Mouse (Mus musculus): ENCODE measurements around the gene A130010J15Rik. TPM values are rescaled to one million over a fixed set of nuclear protein-coding genes. Genes with fewer than 3 reads are reported as not detected.

The A130010J15Rik gene
- polyA plus RNA-seq, 1 experiment, result not detected

DNA sequence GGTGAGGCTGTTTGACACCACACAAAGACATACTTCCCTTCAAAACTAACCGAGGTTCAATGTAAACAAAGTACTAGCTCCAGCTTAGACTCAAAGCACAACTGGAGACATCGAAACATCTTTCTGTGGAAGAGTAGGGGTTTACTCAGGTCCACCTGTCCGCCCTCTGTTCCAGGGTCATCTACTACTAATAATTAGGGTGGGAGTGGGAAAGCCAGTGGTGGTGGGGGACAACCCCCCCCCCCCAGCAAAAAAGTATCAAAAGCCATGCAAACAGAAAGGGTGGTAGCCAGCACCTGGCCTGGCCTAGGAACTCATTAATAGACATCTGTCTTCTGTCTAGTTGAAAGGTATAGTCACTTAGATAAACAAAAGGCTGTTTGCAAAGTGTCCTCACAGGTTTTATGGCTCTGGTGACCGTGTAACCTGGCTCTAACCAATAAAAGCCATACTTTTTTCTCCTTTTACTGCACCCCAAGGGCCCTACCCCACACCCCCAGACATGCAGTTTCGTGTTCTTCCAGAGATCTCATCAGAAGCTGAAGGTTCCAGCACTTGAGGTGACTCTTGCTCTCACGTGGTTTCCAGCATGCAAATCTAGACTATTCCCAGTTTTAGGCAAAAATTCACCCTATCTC lies 36.4 kb upstream of the A130010J15Rik start:
- peaks cover 18% of the 10 kb centered on the region for H3K36me3 ChIP-seq (ENCODE audit: control insufficient read depth)
- no peaks in the 10 kb centered on the region for H3K27me3 ChIP-seq (ENCODE audit: control insufficient read depth)
- peaks cover 25% of the 10 kb centered on the region for H3K4me1 ChIP-seq (ENCODE audit: control insufficient read depth)
- no peak for TF ChIP-seq GATA1 (IDR thresholded peaks at IDR 0.05; ENCODE audit: low read length)
- TF ChIP-seq TAL1 (IDR thresholded peaks at IDR 0.05; ENCODE audit: low read length), result no peak
- H3K9me3 ChIP-seq (ENCODE audit: control insufficient read depth, low read length), result no peaks in the 10 kb centered on the region
- H3K4me3 ChIP-seq (replicated peaks), result no peak overlapping the region

DNA sequence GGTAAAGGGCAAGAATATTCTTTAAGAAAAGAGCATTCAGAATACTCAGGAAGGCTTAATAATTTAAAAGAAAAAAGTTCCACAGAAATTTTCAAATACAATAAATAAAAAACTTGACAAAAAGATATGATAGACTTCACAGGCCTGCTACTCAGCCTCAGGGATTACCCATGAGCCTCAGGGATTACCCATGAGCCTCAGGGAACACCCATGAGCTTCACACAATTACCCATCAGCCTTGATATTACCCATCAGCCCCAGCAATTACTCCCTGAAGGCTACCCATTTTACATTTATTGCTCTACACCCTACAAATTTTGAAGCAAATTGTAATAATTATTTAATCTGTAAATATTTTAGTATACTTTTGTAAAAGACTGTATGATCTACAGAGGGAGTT lies 35.5 kb upstream of the A130010J15Rik start:
- Histone ChIP-seq H3K4me3 (replicated peaks) (no peak overlapping the region), H3K36me3 (ENCODE audit: control insufficient read depth) (peaks cover 9% of the 10 kb centered on the region), H3K9me3 (ENCODE audit: control insufficient read depth, low read length) (no peaks in the 10 kb centered on the region), H3K27me3 (ENCODE audit: control insufficient read depth) (no peaks in the 10 kb centered on the region; the same call in 1 of the 2 replicates), H3K4me1 (ENCODE audit: control insufficient read depth) (peaks cover 25% of the 10 kb centered on the region)
- TF ChIP-seq TAL1 (IDR thresholded peaks at IDR 0.05; ENCODE audit: low read length), result no peak
- no peak for TF ChIP-seq GATA1 (IDR thresholded peaks at IDR 0.05; ENCODE audit: low read length)

DNA sequence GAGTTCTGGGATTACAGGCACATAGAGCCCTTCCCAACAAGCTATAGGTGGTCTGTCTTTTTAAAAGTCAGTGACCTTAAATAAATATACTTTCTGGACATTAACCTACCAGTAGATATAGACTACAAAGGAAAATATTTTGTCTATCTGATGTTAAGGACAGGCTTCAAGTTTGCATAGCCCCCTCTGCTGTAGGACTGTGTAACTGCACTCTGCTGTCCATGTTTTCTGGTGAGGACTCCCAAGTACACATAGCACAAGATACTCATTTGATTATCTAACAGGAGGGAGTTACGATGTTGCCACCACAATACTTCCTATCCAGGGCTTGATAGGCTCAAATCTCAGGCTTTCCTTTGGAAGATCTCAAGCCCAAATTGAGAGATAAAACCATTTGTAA lies 34.1 kb upstream of the A130010J15Rik start:
- peaks cover 2% of the 10 kb centered on the region for H3K27me3 ChIP-seq (ENCODE audit: control insufficient read depth)
- H3K36me3 ChIP-seq (ENCODE audit: control insufficient read depth), result no peaks in the 10 kb centered on the region
- H3K4me1 ChIP-seq (ENCODE audit: control insufficient read depth), result peaks cover 20% of the 10 kb centered on the region
- H3K9me3 ChIP-seq (ENCODE audit: control insufficient read depth, low read length), result no peaks in the 10 kb centered on the region
- TF ChIP-seq TAL1 (IDR thresholded peaks at IDR 0.05; ENCODE audit: low read length) (no peak), GATA1 (IDR thresholded peaks at IDR 0.05; ENCODE audit: low read length) (no peak)
- no peak overlapping the region for H3K4me3 ChIP-seq (replicated peaks)

DNA sequence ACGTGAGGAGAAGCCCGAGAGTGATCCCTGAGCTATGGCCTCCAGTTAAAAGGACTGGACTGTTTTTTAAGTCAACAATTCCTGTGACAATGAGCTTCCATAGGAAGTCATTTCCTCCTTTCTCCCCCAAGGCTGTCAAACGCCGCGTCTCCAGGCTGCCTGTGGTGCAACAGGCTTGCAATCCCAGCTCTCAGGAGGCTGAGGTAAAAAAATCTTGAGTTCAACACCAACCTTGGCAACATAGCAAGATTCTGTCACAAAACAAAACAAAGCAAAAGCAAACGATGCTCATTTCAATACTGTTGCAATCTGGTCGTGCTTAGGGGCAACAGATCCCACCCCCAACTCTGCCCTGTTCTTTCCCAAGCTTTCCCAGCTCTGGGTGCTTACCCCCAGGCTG lies 29.8 kb upstream of the A130010J15Rik start:
- no peak for TF ChIP-seq GATA1 (IDR thresholded peaks at IDR 0.05; ENCODE audit: low read length)
- no peak for TF ChIP-seq TAL1 (IDR thresholded peaks at IDR 0.05; ENCODE audit: low read length)
- Histone ChIP-seq H3K4me3 (replicated peaks) (no peak overlapping the region), H3K36me3 (ENCODE audit: control insufficient read depth) (no peaks in the 10 kb centered on the region), H3K4me1 (ENCODE audit: control insufficient read depth) (no peaks in the 10 kb centered on the region), H3K9me3 (ENCODE audit: control insufficient read depth, low read length) (no peaks in the 10 kb centered on the region), H3K27me3 (ENCODE audit: control insufficient read depth) (peaks cover 2% of the 10 kb centered on the region)

DNA sequence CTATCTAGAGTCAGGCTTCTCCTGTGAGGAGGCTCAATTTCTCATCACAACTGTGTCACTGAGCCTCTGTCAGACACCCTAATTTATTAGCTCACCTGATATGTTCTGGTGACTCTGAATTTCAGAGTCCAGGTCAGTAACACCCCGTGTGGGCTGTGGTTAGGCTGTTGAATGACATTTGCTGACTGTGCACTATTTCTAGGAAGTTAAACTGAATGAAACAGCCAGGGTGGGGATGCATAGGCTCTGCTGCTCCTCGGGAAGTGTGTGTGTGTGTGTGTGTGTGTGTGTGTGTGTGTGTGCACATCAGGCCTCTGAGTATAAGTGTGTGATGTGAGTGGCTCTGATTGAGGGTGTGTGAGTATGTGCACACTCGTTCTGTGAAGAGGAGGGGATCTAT lies 29.2 kb upstream of the A130010J15Rik start:
- TF ChIP-seq GATA1 (IDR thresholded peaks at IDR 0.05; ENCODE audit: low read length) (no peak), TAL1 (IDR thresholded peaks at IDR 0.05; ENCODE audit: low read length) (no peak)
- H3K27me3 ChIP-seq (ENCODE audit: control insufficient read depth), result peaks cover 2% of the 10 kb centered on the region
- no peaks in the 10 kb centered on the region for H3K4me1 ChIP-seq (ENCODE audit: control insufficient read depth)
- no peaks in the 10 kb centered on the region for H3K36me3 ChIP-seq (ENCODE audit: control insufficient read depth)
- no peaks in the 10 kb centered on the region for H3K9me3 ChIP-seq (ENCODE audit: control insufficient read depth, low read length)
- no peak overlapping the region for H3K4me3 ChIP-seq (replicated peaks)

DNA sequence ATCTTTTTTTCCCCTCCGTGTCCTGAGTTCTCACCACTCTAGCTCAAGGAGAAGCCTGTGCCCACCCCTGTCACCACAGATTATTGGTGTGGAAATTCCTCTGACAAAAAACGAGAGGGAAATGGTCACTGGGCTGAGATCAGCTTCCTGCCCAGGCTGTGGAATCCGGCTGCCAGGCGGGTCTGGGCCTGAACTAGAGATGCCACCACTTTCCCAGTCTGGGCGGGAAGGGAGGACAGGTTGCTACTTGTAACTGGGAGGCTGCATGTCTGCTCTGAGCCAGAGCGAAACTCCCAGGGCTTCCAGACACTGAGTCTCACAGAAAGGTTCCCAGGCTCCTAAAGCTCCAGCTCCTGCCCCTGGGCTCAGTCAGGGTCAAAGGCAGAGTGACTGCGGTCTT lies 26.7 kb upstream of the A130010J15Rik start:
- Histone ChIP-seq H3K27me3 (ENCODE audit: control insufficient read depth) (peaks cover 2% of the 10 kb centered on the region), H3K4me3 (replicated peaks) (no peak overlapping the region), H3K9me3 (ENCODE audit: control insufficient read depth, low read length) (no peaks in the 10 kb centered on the region), H3K36me3 (ENCODE audit: control insufficient read depth) (no peaks in the 10 kb centered on the region), H3K4me1 (ENCODE audit: control insufficient read depth) (no peaks in the 10 kb centered on the region)
- TF ChIP-seq GATA1 (IDR thresholded peaks at IDR 0.05; ENCODE audit: low read length) (no peak), TAL1 (IDR thresholded peaks at IDR 0.05; ENCODE audit: low read length) (no peak)

DNA sequence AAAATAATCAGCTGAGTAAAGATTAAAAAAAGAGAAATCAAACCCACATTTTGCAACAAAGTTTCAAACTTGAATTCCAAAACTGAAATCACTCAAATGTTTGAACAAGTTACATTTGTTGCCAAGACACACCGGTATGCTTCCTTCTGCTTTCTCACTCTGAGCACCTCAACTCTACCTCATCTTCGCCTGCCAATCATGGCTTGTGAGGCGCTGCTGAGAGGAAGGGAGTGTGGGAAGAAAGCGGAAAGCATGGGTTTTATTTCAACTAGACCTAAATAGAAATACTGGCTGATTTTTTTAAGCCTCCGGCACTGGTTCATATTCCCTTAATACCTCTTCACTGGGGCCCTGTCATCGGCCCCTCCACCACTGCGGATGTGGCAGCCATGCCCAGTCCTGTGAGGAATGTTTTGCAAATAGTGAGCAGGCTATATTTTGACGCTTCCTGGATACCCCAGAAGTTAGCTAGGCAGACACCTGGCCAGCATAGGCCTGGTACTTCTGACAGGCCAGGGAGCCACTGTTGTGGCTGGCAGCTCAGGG lies 25.3 kb upstream of the A130010J15Rik start:
- Histone ChIP-seq H3K4me3 (replicated peaks) (no peak overlapping the region), H3K9me3 (ENCODE audit: control insufficient read depth, low read length) (no peaks in the 10 kb centered on the region), H3K27me3 (ENCODE audit: control insufficient read depth) (peaks cover 2% of the 10 kb centered on the region), H3K4me1 (ENCODE audit: control insufficient read depth) (no peaks in the 10 kb centered on the region), H3K36me3 (ENCODE audit: control insufficient read depth) (no peaks in the 10 kb centered on the region)
- no peak for TF ChIP-seq TAL1 (IDR thresholded peaks at IDR 0.05; ENCODE audit: low read length)
- TF ChIP-seq GATA1 (IDR thresholded peaks at IDR 0.05; ENCODE audit: low read length), result no peak

DNA sequence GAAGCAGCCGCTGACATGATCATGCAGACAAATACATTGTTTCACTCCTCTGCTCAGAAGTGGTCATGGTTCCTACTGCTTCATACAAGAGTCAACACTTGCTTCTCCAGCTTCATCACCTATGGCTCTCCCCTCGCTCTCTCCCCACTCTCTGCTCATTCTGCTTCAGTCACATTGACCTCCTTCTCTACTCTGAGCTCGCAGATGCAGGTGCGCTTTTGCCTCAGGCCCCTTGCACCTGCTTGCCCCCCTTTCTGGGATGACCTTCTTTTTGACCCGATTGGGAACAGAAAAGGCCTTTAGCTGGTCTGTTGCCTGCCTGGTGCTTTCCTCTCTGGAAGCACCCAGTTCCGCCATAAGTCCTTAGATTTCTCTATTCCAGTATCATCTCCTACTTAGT lies 23.3 kb upstream of the A130010J15Rik start:
- H3K36me3 ChIP-seq (ENCODE audit: control insufficient read depth), result no peaks in the 10 kb centered on the region
- H3K4me1 ChIP-seq (ENCODE audit: control insufficient read depth), result no peaks in the 10 kb centered on the region
- H3K9me3 ChIP-seq (ENCODE audit: control insufficient read depth, low read length), result no peaks in the 10 kb centered on the region
- TF ChIP-seq TAL1 (IDR thresholded peaks at IDR 0.05; ENCODE audit: low read length), result no peak
- TF ChIP-seq GATA1 (IDR thresholded peaks at IDR 0.05; ENCODE audit: low read length), result no peak
- H3K27me3 ChIP-seq (ENCODE audit: control insufficient read depth), result no peaks in the 10 kb centered on the region
- no peak overlapping the region for H3K4me3 ChIP-seq (replicated peaks)

DNA sequence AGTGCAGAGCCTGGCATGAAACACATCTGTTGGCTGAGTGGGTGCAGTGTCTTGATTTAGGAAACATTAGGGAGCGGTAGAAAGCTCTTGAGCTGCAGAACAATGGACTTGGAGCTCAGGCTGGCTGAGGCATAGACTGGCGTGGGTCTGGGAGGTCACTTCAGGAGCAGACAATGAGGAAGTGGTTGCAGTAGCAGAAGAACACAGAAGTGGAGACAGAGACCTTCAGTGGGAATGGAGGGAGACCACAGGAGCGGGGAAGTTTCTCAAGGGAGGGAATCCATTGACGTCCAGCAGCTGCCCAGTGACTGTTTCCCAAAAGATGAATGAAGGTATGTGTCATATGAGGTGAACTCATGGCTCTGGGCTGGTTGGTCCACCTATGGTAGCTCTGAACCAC lies 22.7 kb upstream of the A130010J15Rik start:
- Histone ChIP-seq H3K9me3 (ENCODE audit: control insufficient read depth, low read length) (no peaks in the 10 kb centered on the region), H3K4me3 (replicated peaks) (no peak overlapping the region), H3K4me1 (ENCODE audit: control insufficient read depth) (no peaks in the 10 kb centered on the region), H3K36me3 (ENCODE audit: control insufficient read depth) (no peaks in the 10 kb centered on the region), H3K27me3 (ENCODE audit: control insufficient read depth) (no peaks in the 10 kb centered on the region)
- TF ChIP-seq TAL1 (IDR thresholded peaks at IDR 0.05; ENCODE audit: low read length), result no peak

DNA sequence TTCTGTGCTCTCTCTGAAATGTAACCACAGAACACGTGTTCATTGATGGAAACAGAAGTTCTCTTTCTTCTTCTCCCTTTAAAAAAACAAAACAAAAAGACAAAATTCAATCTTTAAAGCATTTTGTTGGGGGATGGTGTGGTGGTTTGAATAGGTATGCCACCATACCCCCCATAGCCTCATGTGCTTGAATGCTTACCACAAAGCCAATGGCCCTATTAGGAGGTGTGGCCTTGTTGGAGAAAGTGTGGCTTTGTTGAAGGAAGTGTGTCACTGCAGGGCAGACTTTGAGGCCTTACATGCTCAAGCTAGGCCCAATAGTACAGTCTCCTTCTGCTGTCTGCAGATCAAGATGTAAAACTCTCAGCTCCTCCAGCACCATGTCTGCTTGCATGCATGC lies 21.4 kb upstream of the A130010J15Rik start:
- H3K27me3 ChIP-seq (ENCODE audit: control insufficient read depth), result peaks cover 7% of the 10 kb centered on the region
- H3K4me1 ChIP-seq (ENCODE audit: control insufficient read depth), result no peaks in the 10 kb centered on the region
- no peak for TF ChIP-seq GATA1 (IDR thresholded peaks at IDR 0.05; ENCODE audit: low read length)
- TF ChIP-seq TAL1 (IDR thresholded peaks at IDR 0.05; ENCODE audit: low read length), result no peak
- H3K36me3 ChIP-seq (ENCODE audit: control insufficient read depth), result no peaks in the 10 kb centered on the region
- no peak overlapping the region for H3K4me3 ChIP-seq (replicated peaks)
- H3K9me3 ChIP-seq (ENCODE audit: control insufficient read depth, low read length), result no peaks in the 10 kb centered on the region
